Comparison of ENCODE assay signal across 10 mouse cellular contexts in the genomic region with DNA sequence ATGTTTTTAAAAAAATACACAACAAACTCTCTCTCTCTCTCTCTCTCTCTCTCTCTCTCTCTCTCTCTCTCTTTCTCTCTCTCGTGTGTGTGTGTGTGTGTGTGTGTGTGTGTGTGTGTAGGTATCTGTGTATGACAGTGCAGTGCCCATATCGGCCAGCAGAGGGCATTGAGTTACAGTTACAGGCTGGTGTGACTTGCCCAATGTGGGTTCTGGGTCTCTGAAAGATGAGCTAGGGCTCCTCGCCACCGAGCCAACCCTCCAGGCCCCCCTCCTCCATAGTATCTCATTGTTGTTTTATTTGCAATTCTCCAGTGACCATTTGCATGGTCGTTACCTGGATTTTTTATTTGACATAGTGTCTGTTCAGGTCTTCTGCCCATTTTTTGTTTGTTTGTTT. TPM values are rescaled to one million over a fixed set of nuclear protein-coding genes. Genes with fewer than 3 reads are reported as not detected.
DNase-seq lines count a peak whose midpoint lies in the region; ATAC-seq and TF ChIP-seq lines count a peak whose summit lies in the region.
"Had no signal": no experiment of that assay in that cellular context is flagged by ENCODE, and none has a peak within 500 bp of the region (broad histone marks: within the 10 kb centered on the region; RNA-seq: fewer than 3 reads in every experiment).

No protein-coding gene starts in this region.

- no peak for ATAC-seq in forebrain, embryonic 14.5 days

- H3K4me2 ChIP-seq in forebrain, embryonic 14.5 days (ENCODE audit: low read length): no peak overlapping the region
- H3K4me2 ChIP-seq: midbrain, embryonic 12.5 days had no signal

- H3K27me3 ChIP-seq in forebrain, embryonic 14.5 days (replicated peaks; ENCODE audit: control insufficient read depth, insufficient read depth, low read length): no peaks in the 10 kb centered on the region
- H3K27me3 ChIP-seq in midbrain, embryonic 10.5 days (ENCODE audit: low read depth, poor library complexity, severe bottlenecking): no peaks in the 10 kb centered on the region
- H3K27me3 ChIP-seq: midbrain, embryonic 12.5 days had no signal

- no peak overlapping the region for H3K4me3 ChIP-seq in layer of hippocampus, adult 2 months
- no peak overlapping the region for H3K4me3 ChIP-seq in forebrain, embryonic 14.5 days (ENCODE audit: low read depth, low read length)
- no peak overlapping the region for H3K4me3 ChIP-seq in midbrain, embryonic 10.5 days
- H3K4me3 ChIP-seq: midbrain, embryonic 12.5 days had no signal

- no peak overlapping the region for H3K27ac ChIP-seq in layer of hippocampus, adult 2 months
- no peak overlapping the region for H3K27ac ChIP-seq in forebrain, embryonic 14.5 days (ENCODE audit: low read depth, low read length)
- no peak overlapping the region for H3K27ac ChIP-seq in midbrain, embryonic 10.5 days (replicated peaks)
- H3K27ac ChIP-seq: midbrain, embryonic 12.5 days had no signal

- no peaks in the 10 kb centered on the region for H3K4me1 ChIP-seq in forebrain, embryonic 14.5 days (ENCODE audit: control insufficient read depth, insufficient read depth, low read length)
- no peaks in the 10 kb centered on the region for H3K4me1 ChIP-seq in midbrain, embryonic 10.5 days
- H3K4me1 ChIP-seq: midbrain, embryonic 12.5 days had no signal

- no peaks in the 10 kb centered on the region for H3K9me3 ChIP-seq in forebrain, embryonic 14.5 days (replicated peaks; ENCODE audit: control insufficient read depth, low read length)
- H3K9me3 ChIP-seq in midbrain, embryonic 10.5 days (replicated peaks): peaks cover 5% of the 10 kb centered on the region; the same call in 1 of the 2 replicates
- H3K9me3 ChIP-seq: midbrain, embryonic 12.5 days had no signal

- no peaks in the 10 kb centered on the region for H3K36me3 ChIP-seq in forebrain, embryonic 14.5 days (ENCODE audit: control insufficient read depth, insufficient read depth, low read length)
- H3K36me3 ChIP-seq in midbrain, embryonic 10.5 days: no peaks in the 10 kb centered on the region
- H3K36me3 ChIP-seq: midbrain, embryonic 12.5 days had no signal

- DNase-seq in adrenal gland, postnatal 14 days: peak; percentile 24
- no peak for DNase-seq in adrenal gland, adult 8-10 months
- no peak for DNase-seq in layer of hippocampus, adult 2 months (ENCODE audit: low spot score in 2 of 2)
- no peak for DNase-seq in layer of hippocampus, adult 9-10 months (ENCODE audit: low spot score)
- DNase-seq in MEL-GATA-1-ER (ENCODE audit: extremely low read depth, low read depth): peak; percentile 23
- DNase-seq in natural killer cell, adult 2 months (ENCODE audit: low spot score in 2 of 2): peak; percentile 17 to 50
- DNase-seq in forebrain, embryonic 14.5 days (ENCODE audit: low spot score): no peak
- DNase-seq in midbrain, embryonic 10.5 days (ENCODE audit: low spot score): no peak
- DNase-seq: cerebellum, adult 18-20 months had no signal

- TF ChIP-seq CTCF in layer of hippocampus, adult 2 months (conservative IDR thresholded peaks at IDR 0.05): peak; percentile 34

- WGBS in forebrain, embryonic 14.5 days: 85% methylated on average over 5 of the region's 5 CpGs
- 86% methylated on average over 5 of the region's 5 CpGs for WGBS in midbrain, embryonic 10.5 days

- H3K9ac ChIP-seq in forebrain, embryonic 14.5 days (ENCODE audit: low read length): no peak overlapping the region
- H3K9ac ChIP-seq: midbrain, embryonic 12.5 days had no signal

RNA-seq across cellular contexts. Expression of gene Fam107b, which starts 59.5 kb away (rescaled TPM):
- total RNA-seq in adrenal gland, postnatal 14 days (2021): 23.4 and 32.4 TPM in 2 replicates
- 10 to 100 TPM in 3 of 4 experiments, 1 to 10 TPM in 1; 9.5 to 20.1 (median 14.6) TPM for total RNA-seq in adrenal gland, adult 8-10 months (2022)
- total RNA-seq in layer of hippocampus, adult 2 months (2021): 10 to 100 TPM; 11.4 to 20.1 TPM
- 75.4 and 77.3 TPM in 2 replicates for polyA plus RNA-seq in forebrain, embryonic 14.5 days (2014; fragmentation: Nextera tagmentation; extraction: Ambion mirVana)
- 39.3 and 43.1 TPM in 2 replicates for polyA plus RNA-seq in midbrain, embryonic 10.5 days (2016; fragmentation: Nextera tagmentation; extraction: Ambion mirVana)

Comparison
In these comparisons a context has a peak if more than half of its experiments do, and no peak if none do; other contexts are left out.
1. DNase-seq: peak in adrenal gland, postnatal 14 days (single experiment), MEL-GATA-1-ER (single experiment) and natural killer cell, adult 2 months (2 of 2); none in adrenal gland, adult 8-10 months (single experiment), layer of hippocampus, adult 2 months (0 of 2), layer of hippocampus, adult 9-10 months (single experiment), forebrain, embryonic 14.5 days (single experiment) and midbrain, embryonic 10.5 days (single experiment).